Mouse (Mus musculus) ovary, postnatal 14 days (tissue): ENCODE results near the gene Slc25a10.
A peak's percentile ranks its signal among the peaks of the same experiment; 100 is the strongest.
"Not testable (repeated sequence)": the region's sequence is repeated elsewhere in the genome, so short reads cannot be mapped to it uniquely, and the experiment has no call there.

Experiments used
- DNase-seq: peaks from one replicate; pipeline ENCODE4 v3.0.0; 2022; ENCODE audit warnings: low spot score

Gene Slc25a10

DNA sequence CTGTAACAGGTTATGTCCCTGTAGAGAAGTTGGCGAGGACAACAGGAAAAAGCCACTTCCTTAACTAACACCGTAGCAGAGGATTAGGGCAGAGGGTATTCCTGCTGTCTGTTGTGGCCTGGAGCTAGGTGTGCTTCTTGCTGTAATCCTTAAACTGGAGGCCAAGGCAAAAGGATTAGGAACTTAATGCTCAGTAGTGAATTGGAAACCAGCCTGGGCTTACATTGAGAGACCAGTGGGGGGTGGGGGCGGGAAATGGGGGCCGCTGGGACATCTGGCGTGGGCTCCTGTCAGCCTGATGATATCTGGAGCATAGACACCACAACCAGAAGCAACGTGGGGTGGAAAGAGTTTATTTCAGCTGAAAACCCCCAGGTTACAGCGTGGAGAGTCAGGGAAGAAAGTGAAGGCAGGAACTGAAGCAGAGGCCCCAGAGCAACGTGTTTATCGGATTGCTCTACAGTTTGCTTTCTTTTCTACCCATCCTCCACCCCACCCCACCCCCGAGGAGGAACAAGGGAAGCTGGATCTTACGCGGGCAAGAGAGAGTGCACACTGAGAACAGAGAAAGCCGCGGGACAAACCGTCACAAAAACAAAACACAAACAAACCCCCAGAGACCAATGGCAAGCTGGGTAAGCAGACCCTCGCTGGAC is 18.9 kb downstream of the Slc25a10 start:
- no peak for DNase-seq

DNA sequence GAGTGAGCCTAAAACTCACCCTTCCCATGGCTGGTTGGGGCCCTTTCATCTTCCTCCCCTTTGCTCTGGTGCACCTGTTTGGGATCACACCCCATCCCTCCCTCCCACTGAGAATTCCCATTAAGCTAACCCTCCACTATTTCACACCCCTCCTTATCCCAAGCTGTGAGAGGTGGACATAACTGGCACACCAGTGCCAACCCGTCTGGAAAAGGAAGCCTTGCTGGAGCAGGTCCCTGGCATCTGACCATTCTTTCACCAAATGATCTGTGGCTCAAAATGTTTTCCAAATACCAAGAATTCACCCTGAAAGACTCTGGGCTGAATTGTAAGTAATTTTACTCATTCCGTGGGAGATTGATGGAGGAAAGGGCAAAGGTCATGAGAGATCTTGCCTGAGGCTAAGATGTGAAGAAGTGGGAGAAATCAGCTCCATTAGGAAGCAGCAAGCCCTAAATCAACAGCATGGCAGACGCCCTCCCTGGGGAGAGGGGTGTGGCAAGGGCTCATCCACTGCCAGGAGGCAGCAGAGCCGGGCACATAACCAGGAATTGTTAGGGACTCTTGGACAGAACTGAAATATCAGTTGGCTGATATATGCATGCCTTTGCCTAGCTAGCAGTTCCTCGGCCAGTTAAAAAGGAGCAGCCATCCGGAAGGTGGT is 21.3 kb downstream of the Slc25a10 start:
- no peak for DNase-seq

DNA sequence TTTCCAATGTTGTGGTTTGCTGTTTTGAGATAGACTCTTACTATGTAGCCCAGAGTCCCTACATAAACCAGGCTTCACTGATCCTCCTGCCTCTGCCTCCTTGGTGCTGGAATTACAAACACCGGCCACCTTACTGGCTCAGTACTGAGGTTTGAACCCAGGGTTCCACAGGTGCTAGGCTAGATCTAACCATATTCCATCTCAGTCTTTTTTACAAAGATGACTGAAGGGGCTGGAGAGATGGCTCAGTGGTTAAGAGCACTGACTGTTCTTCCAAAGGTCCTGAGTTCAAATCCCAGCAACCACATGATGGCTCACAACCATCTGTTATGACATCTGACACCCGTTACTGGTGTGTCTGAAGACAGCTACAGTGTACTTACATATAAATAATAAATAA is 22.6 kb downstream of the Slc25a10 start:
- not testable (repeated sequence) for DNase-seq

DNA sequence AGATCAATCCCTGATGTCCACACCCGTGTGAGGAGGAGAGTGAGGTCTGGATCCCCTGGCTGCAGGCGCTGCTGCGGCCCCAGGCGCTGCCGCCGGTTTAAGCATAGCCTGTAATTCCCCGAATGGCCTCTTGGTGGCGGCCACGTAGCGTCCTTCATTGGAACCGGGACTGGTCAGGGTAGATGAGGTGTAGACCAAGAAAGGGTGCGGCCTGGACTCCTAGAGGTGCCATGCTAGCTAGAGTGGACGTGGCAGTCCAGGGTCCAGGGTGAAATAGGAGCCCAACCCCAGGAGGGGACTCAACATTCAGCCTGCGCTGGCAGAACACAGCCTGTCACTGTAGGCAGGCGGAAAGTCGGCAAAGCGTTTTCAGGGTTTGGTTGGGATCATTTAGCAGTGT is 24.0 kb downstream of the Slc25a10 start:
- DNase-seq, result peak; percentile 93

DNA sequence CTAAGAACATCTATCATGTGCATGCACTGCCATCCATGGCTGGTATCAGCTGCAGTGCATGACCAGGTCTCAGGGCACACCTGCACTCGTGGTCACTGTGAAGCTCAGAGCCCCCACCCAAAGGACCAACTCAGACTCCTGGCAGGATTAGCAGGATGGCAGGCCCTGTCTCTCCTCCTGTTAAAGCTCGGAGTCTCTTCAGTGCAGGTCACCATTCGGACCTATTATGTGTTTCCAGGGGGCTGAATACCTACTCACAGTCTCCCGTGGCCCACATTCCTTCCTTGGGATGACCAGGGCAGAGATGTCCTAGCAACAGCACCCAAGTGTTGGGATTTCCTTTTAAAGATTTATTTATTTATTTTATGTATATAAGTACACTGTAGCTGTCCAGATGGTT is 25.5 kb downstream of the Slc25a10 start:
- DNase-seq, result no peak

DNA sequence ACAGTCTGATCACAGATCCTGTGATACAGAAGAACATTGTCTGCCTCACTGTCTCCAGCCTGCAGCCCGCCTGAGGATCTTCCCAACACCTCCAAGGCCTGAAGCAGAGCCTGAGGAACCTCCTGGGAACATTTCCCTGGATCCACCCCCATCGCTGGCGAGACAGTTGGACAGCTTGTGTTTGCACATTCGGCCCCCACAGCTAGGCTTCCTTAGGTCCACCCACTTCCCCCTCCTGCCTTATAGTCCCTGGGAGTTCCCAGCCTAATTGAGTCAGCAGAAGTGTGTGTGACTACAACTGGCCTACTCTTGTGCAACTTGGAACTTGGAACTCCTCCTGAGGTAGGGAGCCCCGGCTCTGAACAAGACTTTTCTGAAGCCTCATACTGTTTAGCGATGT is 26.4 kb downstream of the Slc25a10 start:
- DNase-seq, result no peak

DNA sequence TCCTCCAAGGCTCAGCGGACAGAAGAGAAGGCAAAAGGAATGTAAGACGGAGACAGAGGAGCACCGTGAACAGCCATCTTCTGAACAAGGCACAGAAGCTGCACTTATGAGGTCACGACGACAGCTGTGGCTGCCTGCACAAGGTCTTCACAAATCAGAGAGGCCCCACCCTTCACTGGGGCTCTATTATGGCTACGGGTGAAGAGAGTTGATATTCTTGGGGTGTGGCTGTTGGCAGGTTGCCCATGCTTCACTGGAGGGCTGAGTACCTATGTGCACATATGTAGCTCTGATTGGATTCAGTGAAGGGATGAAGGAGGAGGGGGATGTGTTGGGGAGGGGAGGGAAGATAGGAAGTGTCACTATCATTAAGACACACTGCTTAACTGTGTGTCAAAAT is 26.9 kb downstream of the Slc25a10 start:
- no peak for DNase-seq

DNA sequence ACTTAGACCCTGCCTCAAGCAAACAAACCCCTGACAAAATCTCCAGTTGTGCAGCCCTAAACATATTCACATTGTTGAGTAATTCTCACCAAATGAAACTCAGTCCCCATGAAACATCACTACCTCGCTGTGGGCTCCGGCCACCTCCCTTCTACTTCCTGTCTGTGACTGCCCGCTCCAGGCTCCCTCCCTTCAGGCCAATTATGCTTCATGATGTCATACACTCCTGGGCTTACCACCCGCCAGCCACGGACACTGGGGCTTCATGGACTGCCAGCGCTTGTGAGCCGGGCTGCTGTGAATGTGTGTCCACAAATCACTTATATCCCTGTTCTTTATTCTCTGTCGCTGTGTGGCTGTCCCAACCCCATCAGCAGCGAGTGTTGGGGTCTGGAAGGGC is 28.1 kb downstream of the Slc25a10 start:
- no peak for DNase-seq

DNA sequence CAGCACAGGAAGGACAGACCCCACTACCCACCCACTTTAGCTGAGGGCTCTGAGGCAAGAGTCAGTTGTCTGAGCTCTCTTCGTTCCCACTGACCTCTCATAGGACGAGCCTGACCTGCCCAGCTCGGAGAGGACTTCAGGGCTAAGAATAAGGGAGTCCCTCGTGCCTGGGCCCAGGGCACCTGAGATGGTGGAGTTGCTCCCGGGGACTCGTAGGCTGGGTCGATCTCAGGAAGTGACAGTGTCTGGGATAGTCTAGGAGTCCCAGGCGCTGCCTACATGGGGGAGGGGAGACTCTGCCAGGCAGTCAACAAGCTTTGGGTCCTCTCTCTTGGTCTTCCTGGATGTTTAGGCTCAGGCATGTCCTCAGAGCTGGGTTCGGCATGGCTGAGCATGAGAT is 28.9 kb downstream of the Slc25a10 start:
- no peak for DNase-seq

DNA sequence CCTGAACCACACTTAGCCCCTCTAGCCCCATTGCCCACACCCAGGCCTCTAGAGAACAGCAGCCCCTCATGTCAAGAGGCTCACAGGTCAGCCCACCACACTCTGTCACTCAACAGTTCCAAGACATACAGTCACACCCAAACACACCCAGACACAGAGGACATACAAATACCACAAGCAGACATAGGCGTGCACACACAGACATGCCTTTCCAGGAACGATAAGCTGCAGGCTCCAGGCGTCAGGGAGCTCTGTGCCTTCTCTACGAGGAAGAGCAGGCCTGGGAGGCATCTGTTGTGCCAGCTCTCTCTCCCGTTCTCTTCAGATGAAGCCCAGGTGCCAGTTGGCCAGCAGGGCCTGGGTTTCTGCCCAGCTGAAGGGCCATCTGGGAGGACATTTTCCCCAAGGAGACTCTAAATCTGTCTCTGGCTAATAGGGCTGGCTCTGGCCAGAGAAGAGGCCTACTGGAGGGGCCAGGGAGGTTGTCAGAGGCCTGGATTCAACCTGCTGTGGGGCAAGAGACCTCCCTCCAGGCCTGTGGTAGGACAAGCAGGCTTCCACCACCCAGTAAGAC is 29.4 kb downstream of the Slc25a10 start:
- no peak for DNase-seq

DNA sequence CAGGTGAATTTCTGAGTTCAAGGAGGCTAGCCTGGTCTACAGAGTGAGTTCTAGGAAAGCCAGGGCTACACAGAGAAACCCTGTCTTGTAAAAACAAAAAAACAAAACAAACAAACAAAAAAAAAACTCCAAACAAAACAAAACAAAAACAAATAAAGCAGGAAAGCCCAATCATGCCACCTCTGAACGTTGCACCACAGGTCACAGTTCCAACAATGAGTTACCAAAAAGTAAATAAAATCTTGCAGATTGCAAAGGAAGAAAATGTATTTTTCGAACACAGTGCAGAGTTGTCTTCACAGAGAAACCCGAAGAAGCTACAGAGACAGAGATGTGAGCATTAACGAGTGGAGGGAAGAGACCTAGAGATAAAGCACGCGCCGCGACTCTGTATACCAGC is 30.9 kb downstream of the Slc25a10 start:
- no peak for DNase-seq

DNA sequence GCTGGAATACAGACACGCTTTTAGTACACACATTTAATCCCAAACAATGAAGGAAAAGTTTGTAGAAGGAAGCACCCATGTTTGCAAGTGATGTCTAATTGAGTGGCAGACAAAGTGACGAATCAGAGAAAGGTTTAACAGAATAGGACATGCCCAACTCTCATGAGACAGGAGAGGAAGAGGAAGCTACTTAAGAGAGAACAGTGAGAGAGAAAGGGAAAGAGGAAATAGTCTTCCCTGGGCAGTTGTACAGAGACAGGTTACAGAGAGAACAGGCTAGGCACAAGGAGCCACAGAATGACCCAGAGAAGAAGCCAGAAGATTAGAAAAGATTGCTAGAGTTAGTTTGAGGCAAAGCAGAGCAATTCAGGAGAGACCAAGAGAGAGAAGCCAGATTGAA is 34.3 kb downstream of the Slc25a10 start:
- no peak for DNase-seq

DNA sequence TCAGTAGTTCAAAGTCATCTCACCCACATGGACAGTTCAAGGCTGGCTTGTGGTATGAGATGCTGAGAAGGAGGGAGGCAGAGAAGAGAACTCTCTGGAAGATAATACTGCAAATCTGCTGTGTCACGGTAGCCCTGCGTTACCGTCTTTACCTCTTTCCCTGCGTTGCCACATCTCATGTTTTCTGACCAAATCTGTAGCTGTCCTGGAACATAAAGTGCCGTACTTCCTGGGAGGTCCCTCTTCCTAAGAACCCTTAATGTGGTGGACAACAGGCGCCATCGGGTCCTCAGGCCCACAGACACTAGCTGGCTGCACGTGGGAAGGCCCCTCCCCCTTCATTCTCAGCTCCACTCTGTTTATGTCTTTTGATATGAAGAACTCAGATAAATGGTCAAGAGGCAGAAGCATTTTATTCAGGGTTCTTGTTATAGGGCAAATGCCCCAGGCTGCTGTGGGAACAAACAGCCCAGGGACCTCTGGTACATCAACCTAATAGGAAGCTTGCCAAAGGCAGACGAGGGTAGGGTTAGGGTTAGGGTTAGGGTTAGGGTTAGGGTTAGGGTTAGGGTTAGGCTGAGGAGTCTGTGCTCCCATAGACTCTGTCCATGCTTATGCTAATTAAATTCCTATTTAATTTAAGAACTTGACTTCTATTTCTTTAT is 36.2 kb downstream of the Slc25a10 start:
- DNase-seq, result no peak

DNA sequence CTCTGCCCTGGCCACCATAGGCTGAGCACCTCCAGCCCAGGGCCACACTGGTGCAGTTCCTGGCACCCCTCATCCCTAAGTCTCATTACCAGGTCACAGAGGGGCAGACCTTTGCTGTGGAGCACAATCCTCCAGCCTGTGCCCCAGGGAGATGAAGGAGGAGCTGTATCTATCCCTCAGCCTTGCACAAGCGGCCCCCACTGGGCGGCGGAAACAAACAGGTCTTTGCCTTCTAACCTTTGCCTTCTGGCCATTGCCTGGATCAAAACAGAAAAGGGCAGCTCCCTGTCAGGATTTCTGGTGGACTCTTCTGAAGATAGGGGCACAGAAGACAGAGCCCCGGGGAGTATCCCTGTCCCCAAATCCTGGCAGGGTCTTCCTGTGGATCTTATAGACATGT is 37.3 kb downstream of the Slc25a10 start:
- no peak for DNase-seq

DNA sequence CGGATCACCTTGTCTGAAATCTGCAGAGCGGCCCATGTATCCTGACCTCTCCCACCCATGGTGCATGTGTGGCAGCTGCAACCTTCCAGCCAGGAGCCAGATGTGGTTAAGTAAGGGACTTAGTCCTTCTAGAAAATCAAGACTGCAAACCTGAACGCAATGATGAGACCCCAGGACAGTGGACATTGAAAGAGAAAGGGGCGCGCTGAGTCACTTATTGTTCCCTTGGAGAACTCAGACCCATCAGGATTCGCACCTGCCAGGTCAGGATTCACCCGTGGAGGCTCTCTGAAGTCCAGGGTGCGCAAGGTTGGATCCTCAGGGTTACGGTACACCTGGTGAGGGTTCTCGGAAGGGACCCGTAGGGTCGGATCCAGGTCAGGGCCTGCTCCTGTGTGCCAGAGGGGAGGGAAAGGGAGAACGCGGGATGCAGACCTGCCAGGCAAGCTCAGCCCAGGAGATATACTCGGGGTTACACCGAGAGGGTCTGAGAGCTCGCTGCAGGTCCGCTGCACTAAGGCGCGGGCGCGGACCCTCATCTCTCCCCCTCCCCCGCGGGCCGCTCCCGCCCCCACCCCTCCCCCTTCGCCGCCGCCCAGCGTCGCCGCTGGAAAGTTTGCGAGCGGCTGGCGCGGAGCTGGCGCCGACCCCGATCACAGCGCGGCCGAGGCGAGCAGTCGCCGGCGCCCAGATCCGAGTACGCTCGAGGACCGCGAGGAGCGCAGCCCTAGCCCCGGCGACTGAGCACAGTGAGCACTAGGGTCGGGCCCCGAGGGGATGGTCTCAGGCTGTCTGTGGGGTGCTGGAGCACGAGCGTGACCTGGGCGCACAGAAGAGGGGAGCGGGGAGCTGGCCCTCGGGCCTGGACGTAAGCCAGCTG is 38.7 kb downstream of the Slc25a10 start, which contains the start of gene Gcgr:
Gcgr (plus strand) TSS at position 615 of the 880 bp plus-strand sequence.
- DNase-seq, result no peak

DNA sequence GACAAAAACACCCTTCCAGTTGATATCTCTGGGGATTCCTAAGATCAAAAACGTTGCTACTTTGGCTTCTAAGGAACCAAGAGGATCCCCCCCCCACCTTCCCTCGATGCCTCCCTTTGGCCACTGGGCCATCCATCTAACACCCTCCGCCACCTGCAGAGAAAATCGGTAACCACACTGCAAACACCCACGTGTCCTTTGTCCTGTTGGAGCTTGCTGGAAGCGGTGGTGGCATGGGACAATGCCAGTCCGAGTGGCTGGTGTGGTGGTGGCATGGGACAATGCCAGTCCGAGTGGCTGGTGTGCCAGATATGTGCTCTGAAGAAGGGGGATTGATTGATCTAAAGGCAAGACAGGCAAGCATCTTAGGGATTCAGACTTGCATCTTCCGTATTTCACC is 40.0 kb downstream of the Slc25a10 start:
- no peak for DNase-seq

DNA sequence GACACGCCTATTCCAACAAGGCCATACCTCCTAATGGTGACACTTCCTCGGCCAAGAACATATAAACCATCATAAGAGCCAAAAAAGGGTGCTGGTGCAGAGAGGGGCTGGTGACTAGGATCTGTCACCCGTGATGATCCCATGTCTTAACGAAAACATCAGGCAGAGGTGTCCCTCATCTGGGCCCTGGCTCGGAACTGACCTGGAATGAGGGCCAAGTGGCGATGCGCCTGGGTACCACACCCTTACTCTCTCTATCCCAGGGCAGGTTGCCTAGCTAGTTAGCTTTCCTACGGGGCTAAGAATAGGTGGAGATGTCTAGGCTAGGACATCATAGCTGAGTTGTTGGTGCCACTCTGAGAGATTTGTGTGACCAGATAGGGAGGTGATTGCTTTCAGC is 42.5 kb downstream of the Slc25a10 start:
- no peak for DNase-seq

DNA sequence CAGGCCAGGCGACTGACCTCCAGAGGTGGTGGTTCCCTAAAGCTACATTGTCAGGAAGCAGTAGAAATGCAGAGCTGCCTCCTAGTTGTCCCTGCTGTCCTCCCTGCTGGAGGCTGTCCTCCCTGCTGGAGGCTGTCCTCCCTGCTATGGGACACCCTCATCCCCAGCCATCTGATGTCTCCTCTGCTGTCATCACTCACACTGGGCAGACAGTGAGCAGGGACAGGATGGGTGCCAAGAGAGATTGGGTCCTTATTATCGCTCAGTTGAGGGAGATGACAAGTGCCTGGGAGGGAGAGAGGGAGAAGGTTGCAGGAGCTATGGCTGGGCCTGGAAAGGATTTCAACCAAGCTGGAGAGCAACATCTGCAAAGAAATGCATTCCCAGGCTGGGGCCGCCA is 43.5 kb downstream of the Slc25a10 start:
- no peak for DNase-seq

DNA sequence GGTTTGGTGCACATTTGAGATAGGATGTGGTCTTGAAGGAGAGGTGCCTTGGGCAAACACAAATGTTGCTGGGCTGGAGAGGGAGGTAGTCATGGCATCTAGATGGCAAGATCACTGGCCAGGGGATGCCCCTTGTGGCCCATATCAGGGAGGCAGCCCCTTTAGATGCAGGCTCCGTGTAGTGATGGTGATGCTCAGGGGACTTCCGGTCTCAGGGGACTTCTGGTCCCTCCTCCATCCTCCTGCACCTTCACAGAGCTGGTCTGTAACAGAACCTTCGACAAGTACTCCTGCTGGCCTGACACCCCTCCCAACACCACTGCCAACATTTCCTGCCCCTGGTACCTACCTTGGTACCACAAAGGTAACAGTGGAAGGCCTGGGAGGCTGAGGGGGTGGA is 44.2 kb downstream of the Slc25a10 start:
- DNase-seq, result no peak

DNA sequence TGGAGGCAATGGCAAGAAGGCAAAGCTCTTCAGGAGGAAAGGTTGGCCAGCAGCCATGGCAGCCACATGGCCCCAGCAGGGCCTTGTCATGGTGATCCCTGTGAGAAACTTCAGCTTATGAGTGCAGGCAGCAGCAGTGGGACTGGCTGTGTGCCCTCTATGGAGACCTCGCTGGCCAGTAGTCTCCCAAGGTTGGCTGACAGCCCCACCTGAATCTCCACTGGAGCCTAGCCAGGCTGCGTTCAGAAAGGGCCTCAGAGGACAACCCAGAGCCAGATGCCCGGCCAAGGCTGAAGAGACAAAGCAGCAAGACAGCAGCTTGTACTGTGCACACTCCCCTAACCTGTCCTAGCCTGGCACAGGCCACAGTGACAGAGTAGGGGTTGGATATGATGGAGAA is 46.8 kb downstream of the Slc25a10 start:
- DNase-seq, result no peak

DNA sequence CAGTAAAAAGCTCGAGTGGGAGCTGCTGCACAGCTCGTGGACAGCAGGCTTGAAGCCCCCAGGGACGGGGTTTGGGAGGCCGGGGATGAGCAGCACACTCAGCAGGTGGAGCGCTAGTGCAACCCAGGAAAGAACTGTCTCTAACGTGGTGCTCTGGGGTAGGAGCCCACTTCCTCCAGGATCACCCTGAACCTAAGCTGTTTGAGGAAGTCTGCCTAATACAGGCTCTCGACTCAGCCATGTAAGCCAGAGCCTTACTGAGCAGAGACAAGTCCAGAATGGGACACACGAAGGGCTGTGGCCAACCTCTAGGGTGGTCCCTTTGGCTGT is 47.3 kb downstream of the Slc25a10 start:
- no peak for DNase-seq

DNA sequence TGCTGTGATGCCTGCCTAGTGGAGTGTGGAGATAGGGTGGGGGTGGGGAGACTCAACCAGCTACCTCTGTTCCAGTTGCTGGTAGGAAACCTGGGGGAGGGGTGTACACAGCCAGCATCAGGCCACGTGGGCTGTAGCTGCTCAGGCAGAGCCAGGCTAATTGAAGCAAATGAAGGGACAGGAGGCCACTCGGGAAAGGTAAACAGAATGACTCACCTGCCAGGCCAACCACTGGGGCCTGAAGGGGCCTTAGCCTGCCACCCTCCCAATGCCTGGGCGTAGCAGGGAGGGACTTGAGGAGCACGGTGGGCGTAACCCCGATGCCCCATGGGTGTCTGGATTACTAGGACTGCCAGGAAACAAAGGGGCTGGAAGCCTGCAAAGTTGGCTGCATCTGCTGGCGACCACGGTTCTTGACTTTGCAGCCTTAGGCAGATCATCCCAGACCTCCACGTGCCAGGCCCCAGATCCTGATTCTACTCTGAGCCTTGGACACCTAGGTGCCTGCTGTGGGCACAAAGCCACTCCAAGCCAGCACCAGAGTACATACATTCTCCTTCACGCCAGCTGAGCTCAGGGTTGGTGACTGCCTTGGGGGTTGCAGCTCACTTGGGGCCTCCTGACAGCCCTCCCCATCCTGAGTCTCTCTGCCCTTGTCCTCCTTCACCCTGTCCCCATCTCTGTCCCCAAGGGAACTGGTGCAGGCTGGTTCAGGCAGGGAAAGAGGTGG is 47.8 kb downstream of the Slc25a10 start:
- no peak for DNase-seq
